Mouse (Mus musculus) bone marrow, adult 2 months (tissue): ENCODE data around the gene Coq5. TPM values are rescaled to one million over a fixed set of nuclear protein-coding genes. Genes with fewer than 3 reads are reported as not detected.
A peak's percentile ranks its signal among the peaks of the same experiment; 100 is the strongest.

Experiments
- H3K27ac ChIP-seq: fragments of 200-500 bp; 2 replicates; pipeline ENCODE4 v1.5.1; 2012; ENCODE audit warnings: low read depth, mild to moderate bottlenecking, control low read depth, inconsistent platforms, low read length; ENCODE audit not compliant: control insufficient read depth, poor library complexity, insufficient read depth
- H3K4me1 ChIP-seq: fragments of 200-500 bp; 2 replicates; pipeline ENCODE4 v1.6.1; 2011; ENCODE audit warnings: low read length; ENCODE audit not compliant: control insufficient read depth, insufficient read depth
- H3K4me3 ChIP-seq: fragments of 200-500 bp; replicated peaks from 2 replicates; pipeline ENCODE3; 2011; ENCODE audit warnings: mild to moderate bottlenecking, low read depth, low read length, control low read depth; ENCODE audit not compliant: control insufficient read depth
- CTCF ChIP-seq: fragments of 200-500 bp; IDR thresholded peaks from 2 replicates; pipeline ENCODE4 v1.5.1; 2011; ENCODE audit warnings: low read length, control low read depth; ENCODE audit not compliant: control insufficient read depth, insufficient read depth
- POLR2A ChIP-seq: fragments of 200-500 bp; IDR thresholded peaks from 2 replicates; pipeline ENCODE4 v1.6.1; 2011; ENCODE audit warnings: low read depth, mild to moderate bottlenecking, control low read depth, low read length, borderline replicate concordance; ENCODE audit not compliant: control insufficient read depth
- WGBS: fragments of 180-500 bp; shearing (Covaris S2); methylation state at CpG from one replicate; pipeline ENCODE4 v1.1.7; 2018; 5-methylcytosine and 5-hydroxymethylcytosine counted together
- polyA plus RNA-seq: library from polyadenylated mRNA; stranded (reverse); fragments of >200 nt; gene quantifications from 2 replicates; pipeline ENCODE4 v1.2.4, GENCODE M21; 2011; ENCODE audit warnings: low replicate concordance; ENCODE audit not compliant: missing spikeins, insufficient read depth, insufficient read length

The Coq5 gene
- polyA plus RNA-seq = 24.4 and 32.9 TPM in 2 replicates

GRCm38 (mm10) chr5:115279226-115280049 is at the start of gene Coq5:
TSS of gene Coq5 (plus strand) at chr5:115279666.
- TF ChIP-seq CTCF = no peak
- TF ChIP-seq POLR2A = peak; percentile 57; the same call in 1 of the 2 replicates
- peak within 1 kb of the TSS; percentile 99 for H3K4me3 ChIP-seq
- 2% methylated on average over 45 of the region's 45 CpGs for WGBS
- peaks cover 6% of the 10 kb centered on the region; the same call in 1 of the 2 replicates for H3K4me1 ChIP-seq
- H3K27ac ChIP-seq = peak within 1 kb of the TSS; percentile 21; the same call in 1 of the 2 replicates

- no peaks in the 10 kb centered on the region; the same call in 1 of the 2 replicates for H3K4me1 ChIP-seq
- WGBS = 63% methylated on average over 15 of the region's 15 CpGs
- H3K27ac ChIP-seq = no peak overlapping the region
- no peak for TF ChIP-seq CTCF
- TF ChIP-seq POLR2A = no peak
- no peak overlapping the region for H3K4me3 ChIP-seq
Measured at GRCm38 (mm10) chr5:115230830-115231551, 48.5 kb upstream of the Coq5 start.

- Histone ChIP-seq H3K4me1 (no peaks in the 10 kb centered on the region; the same call in 1 of the 2 replicates), H3K27ac (no peak overlapping the region), H3K4me3 (no peak overlapping the region)
- 17% methylated on average over 16 of the region's 16 CpGs for WGBS
- TF ChIP-seq POLR2A = no peak
- no peak for TF ChIP-seq CTCF
Measured at GRCm38 (mm10) chr5:115231552-115232120, 47.8 kb upstream of the Coq5 start.

- WGBS = 60% methylated on average over 6 of the region's 6 CpGs
- no peaks in the 10 kb centered on the region; the same call in 1 of the 2 replicates for H3K4me1 ChIP-seq
- H3K4me3 ChIP-seq = no peak overlapping the region
- H3K27ac ChIP-seq = no peak overlapping the region
- TF ChIP-seq POLR2A = no peak
Measured at GRCm38 (mm10) chr5:115232516-115232915, 47.0 kb upstream of the Coq5 start.

- H3K4me3 ChIP-seq = no peak overlapping the region
- 85% methylated on average over 14 of the region's 14 CpGs for WGBS
- no peak overlapping the region for H3K27ac ChIP-seq
- no peaks in the 10 kb centered on the region; the same call in 1 of the 2 replicates for H3K4me1 ChIP-seq
- TF ChIP-seq CTCF (no peak), POLR2A (no peak)
Measured at GRCm38 (mm10) chr5:115233031-115233780, 46.3 kb upstream of the Coq5 start.

- WGBS = 86% methylated on average over 6 of the region's 6 CpGs
- Histone ChIP-seq H3K27ac (no peak overlapping the region), H3K4me3 (no peak overlapping the region), H3K4me1 (no peaks in the 10 kb centered on the region; the same call in 1 of the 2 replicates)
- TF ChIP-seq POLR2A (no peak), CTCF (no peak)
Measured at GRCm38 (mm10) chr5:115234519-115234918, 44.9 kb upstream of the Coq5 start.

GRCm38 (mm10) chr5:115235323-115235771 is 44.1 kb upstream of the Coq5 start:
- no peaks in the 10 kb centered on the region; the same call in 1 of the 2 replicates for H3K4me1 ChIP-seq
- TF ChIP-seq CTCF = no peak
- TF ChIP-seq POLR2A = no peak
- H3K27ac ChIP-seq = no peak overlapping the region
- WGBS = 2% methylated on average over 45 of the region's 45 CpGs
- H3K4me3 ChIP-seq = peak overlapping the region; percentile 56
